8 mouse cellular contexts compared by ENCODE assay signal in genomic region chr10:61928725-61929651, GRCm38 (mm10). TPM values are rescaled to one million over a fixed set of nuclear protein-coding genes. Genes with fewer than 3 reads are reported as not detected.
A peak's percentile ranks its signal among the peaks of the same experiment; 100 is the strongest.
DNase-seq lines count a peak whose midpoint lies in the region; ATAC-seq lines count a peak whose summit lies in the region.

No protein-coding gene starts in this region.

- peaks cover 22% of the 10 kb centered on the region for H3K27me3 ChIP-seq in forebrain, embryonic 10.5 days (ENCODE audit: poor library complexity, severe bottlenecking)
- H3K27me3 ChIP-seq in forebrain, embryonic 14.5 days (replicated peaks; ENCODE audit: control insufficient read depth, insufficient read depth, low read length), result no peaks in the 10 kb centered on the region
- H3K27me3 ChIP-seq in heart, embryonic 13.5 days (replicated peaks), result no peaks in the 10 kb centered on the region
- no peaks in the 10 kb centered on the region for H3K27me3 ChIP-seq in kidney, embryonic 16.5 days (ENCODE audit: insufficient read depth, low read length)

- ATAC-seq in forebrain, embryonic 14.5 days, result no peak
- peak; percentile 21 for ATAC-seq in heart, embryonic 13.5 days (ENCODE audit: extremely low read depth, insufficient number of reproducible peaks, low FRiP score, low TSS enrichment)
- peak; percentile 86 for ATAC-seq in kidney, embryonic 16.5 days (ENCODE audit: low FRiP score, low TSS enrichment)
- ATAC-seq in megakaryocyte progenitor cell, adult 5-6 weeks (replicated peaks; ENCODE audit: poor library complexity), result peak; percentile 66

- H3K4me3 ChIP-seq in forebrain, embryonic 10.5 days, result peak overlapping the region; percentile 30
- H3K4me3 ChIP-seq in forebrain, embryonic 14.5 days (ENCODE audit: low read depth, low read length), result no peak overlapping the region
- H3K4me3 ChIP-seq in heart, embryonic 13.5 days, result peak overlapping the region; percentile 23
- peak overlapping the region; percentile 20 for H3K4me3 ChIP-seq in kidney, embryonic 16.5 days (ENCODE audit: low read length)

- WGBS in forebrain, embryonic 10.5 days, result 11% methylated on average over 24 of the region's 24 CpGs
- 20% methylated on average over 24 of the region's 24 CpGs for WGBS in forebrain, embryonic 14.5 days
- WGBS in heart, embryonic 13.5 days, result 5% methylated on average over 24 of the region's 24 CpGs
- 2% methylated on average over 24 of the region's 24 CpGs for WGBS in kidney, embryonic 16.5 days

- H3K36me3 ChIP-seq in forebrain, embryonic 10.5 days (replicated peaks), result no peaks in the 10 kb centered on the region
- H3K36me3 ChIP-seq in forebrain, embryonic 14.5 days (ENCODE audit: control insufficient read depth, insufficient read depth, low read length), result no peaks in the 10 kb centered on the region
- no peaks in the 10 kb centered on the region for H3K36me3 ChIP-seq in heart, embryonic 13.5 days
- no peaks in the 10 kb centered on the region for H3K36me3 ChIP-seq in kidney, embryonic 16.5 days (ENCODE audit: insufficient read depth, low read length)

- DNase-seq in forebrain, embryonic 10.5 days (ENCODE audit: extremely low spot score, low spot score), result peak; percentile 48
- DNase-seq in forebrain, embryonic 14.5 days (ENCODE audit: low spot score), result no peak
- DNase-seq in spleen, postnatal 4 days (ENCODE audit: low spot score in 2 of 2), result no peak
- DNase-seq in gastrocnemius, postnatal 25 days, result no peak
- DNase-seq in layer of hippocampus, adult 8-10 months (ENCODE audit: low spot score in 2 of 2), result no peak

- H3K9me3 ChIP-seq in forebrain, embryonic 10.5 days, result no peaks in the 10 kb centered on the region
- H3K9me3 ChIP-seq in forebrain, embryonic 14.5 days (replicated peaks; ENCODE audit: control insufficient read depth, low read length), result no peaks in the 10 kb centered on the region
- H3K9me3 ChIP-seq in heart, embryonic 13.5 days, result no peaks in the 10 kb centered on the region
- H3K9me3 ChIP-seq in kidney, embryonic 16.5 days (ENCODE audit: low read length), result peaks cover 3% of the 10 kb centered on the region; the same call in 1 of the 2 replicates

- H3K4me1 ChIP-seq in forebrain, embryonic 10.5 days, result peaks cover 55% of the 10 kb centered on the region
- no peaks in the 10 kb centered on the region for H3K4me1 ChIP-seq in forebrain, embryonic 14.5 days (ENCODE audit: control insufficient read depth, insufficient read depth, low read length)
- peaks cover 53% of the 10 kb centered on the region for H3K4me1 ChIP-seq in heart, embryonic 13.5 days
- peaks cover 52% of the 10 kb centered on the region for H3K4me1 ChIP-seq in kidney, embryonic 16.5 days (ENCODE audit: insufficient read depth, low read length)

- peak overlapping the region; percentile 82 for H3K27ac ChIP-seq in forebrain, embryonic 10.5 days
- no peak overlapping the region for H3K27ac ChIP-seq in forebrain, embryonic 14.5 days (ENCODE audit: low read depth, low read length)
- peak overlapping the region; percentile 77 for H3K27ac ChIP-seq in heart, embryonic 13.5 days (replicated peaks)
- peak overlapping the region; percentile 91 for H3K27ac ChIP-seq in kidney, embryonic 16.5 days (ENCODE audit: low read length)

- no peak overlapping the region for H3K9ac ChIP-seq in forebrain, embryonic 14.5 days (ENCODE audit: low read length)
- H3K9ac ChIP-seq in heart, embryonic 13.5 days, result peak overlapping the region; percentile 34; the same call in 1 of the 2 replicates
- peak overlapping the region; percentile 6 for H3K9ac ChIP-seq in kidney, embryonic 16.5 days (replicated peaks; ENCODE audit: low read length)

- no peak overlapping the region for H3K4me2 ChIP-seq in forebrain, embryonic 14.5 days (ENCODE audit: low read length)
- peak overlapping the region; percentile 61 for H3K4me2 ChIP-seq in heart, embryonic 13.5 days
- peak overlapping the region; percentile 47 for H3K4me2 ChIP-seq in kidney, embryonic 16.5 days (replicated peaks; ENCODE audit: low read depth, low read length)

RNA-seq across cellular contexts. Expression of gene Col13a1, which starts 49.9 kb away (rescaled TPM):
- polyA plus RNA-seq in forebrain, embryonic 10.5 days (2016; fragmentation: Nextera tagmentation; extraction: Ambion mirVana), result 3.2 and 3.4 TPM in 2 replicates
- polyA plus RNA-seq in forebrain, embryonic 14.5 days (2014; fragmentation: Nextera tagmentation; extraction: Ambion mirVana), result 0.41 and 1.3 TPM in 2 replicates
- 11.1 and 12.5 TPM in 2 replicates for polyA plus RNA-seq in heart, embryonic 13.5 days (2015; fragmentation: Nextera tagmentation; extraction: Ambion mirVana)
- polyA plus RNA-seq in kidney, embryonic 16.5 days (2015; fragmentation: Nextera tagmentation; extraction: Ambion mirVana), result 6.7 and 6.8 TPM in 2 replicates
- total RNA-seq in megakaryocyte progenitor cell, adult 5-6 weeks (2015), result not detected in 2 replicates
- total RNA-seq in megakaryocyte progenitor cell, adult 5-6 weeks (2017), result not detected in 2 replicates
- total RNA-seq in gastrocnemius, postnatal 25 days (2021), result 1 to 10 TPM; 1.0 to 1.4 TPM
- 1 to 10 TPM; 1.3 to 2.1 (median 1.7) TPM for total RNA-seq in layer of hippocampus, adult 8-10 months (2022)
